Mouse (Mus musculus): Measurements from ENCODE around the gene Itsn1. TPM values are rescaled to one million over a fixed set of nuclear protein-coding genes. Genes with fewer than 3 reads are reported as not detected.

Itsn1 gene
- polyA plus RNA-seq, 1 experiment from 2014 or later: 18.1 TPM

GRCm38 (mm10) chr16:91727433-91727832, 1.6 kb upstream of the Itsn1 start:
- ATAC-seq (ENCODE audit: insufficient read depth, low FRiP score): no peak
- Histone ChIP-seq H3K4me3 (replicated peaks; ENCODE audit: low read length) (peak overlapping the region; percentile 85), H3K4me2 (ENCODE audit: low read depth, low read length) (peak overlapping the region; percentile 82), H3K9me3 (replicated peaks; ENCODE audit: control insufficient read depth, low read length) (no peaks in the 10 kb centered on the region), H3K27ac (ENCODE audit: low read length) (no peak overlapping the region), H3K9ac (ENCODE audit: low read length) (peak overlapping the region; percentile 76; the same call in 1 of the 2 replicates), H3K4me1 (ENCODE audit: control insufficient read depth, insufficient read depth, low read length) (peaks cover 18% of the 10 kb centered on the region), H3K27me3 (ENCODE audit: control insufficient read depth, insufficient read depth, low read length) (no peaks in the 10 kb centered on the region), H3K36me3 (ENCODE audit: control insufficient read depth, insufficient read depth, low read length) (no peaks in the 10 kb centered on the region)
- whole genome bisulfite sequencing: 81% methylated on average over 15 of the region's 15 CpGs

GRCm38 (mm10) chr16:91728123-91729065, 687 bp upstream of the Itsn1 start, which contains the start of gene Cryzl1:
Gene Cryzl1, minus strand, starts transcription at chr16:91728975.
- H3K4me1 ChIP-seq (ENCODE audit: control insufficient read depth, insufficient read depth, low read length): peaks cover 18% of the 10 kb centered on the region
- ATAC-seq (ENCODE audit: insufficient read depth, low FRiP score): peak; percentile 96
- peak within 1 kb of the TSS; percentile 82 for H3K4me2 ChIP-seq (ENCODE audit: low read depth, low read length)
- peak within 1 kb of the TSS; percentile 91 for H3K9ac ChIP-seq (ENCODE audit: low read length)
- H3K27ac ChIP-seq (ENCODE audit: low read length): peak within 1 kb of the TSS; percentile 92
- WGBS: under 1% methylated on average over 46 of the region's 46 CpGs
- H3K36me3 ChIP-seq (ENCODE audit: control insufficient read depth, insufficient read depth, low read length): no peaks in the 10 kb centered on the region
- H3K27me3 ChIP-seq (ENCODE audit: control insufficient read depth, insufficient read depth, low read length): no peaks in the 10 kb centered on the region
- no peaks in the 10 kb centered on the region for H3K9me3 ChIP-seq (replicated peaks; ENCODE audit: control insufficient read depth, low read length)
- peak within 1 kb of the TSS; percentile 85 for H3K4me3 ChIP-seq (replicated peaks; ENCODE audit: low read length)

GRCm38 (mm10) chr16:91729821-91730441, 850 bp downstream of the Itsn1 start:
- Histone ChIP-seq H3K4me3 (replicated peaks; ENCODE audit: low read length) (peak overlapping the region; percentile 85), H3K9ac (ENCODE audit: low read length) (peak overlapping the region; percentile 91), H3K4me2 (ENCODE audit: low read depth, low read length) (peak overlapping the region; percentile 82), H3K27ac (ENCODE audit: low read length) (peak overlapping the region; percentile 92), H3K27me3 (ENCODE audit: control insufficient read depth, insufficient read depth, low read length) (no peaks in the 10 kb centered on the region), H3K9me3 (replicated peaks; ENCODE audit: control insufficient read depth, low read length) (no peaks in the 10 kb centered on the region), H3K4me1 (ENCODE audit: control insufficient read depth, insufficient read depth, low read length) (peaks cover 18% of the 10 kb centered on the region), H3K36me3 (ENCODE audit: control insufficient read depth, insufficient read depth, low read length) (no peaks in the 10 kb centered on the region)
- 1% methylated on average over 44 of the region's 44 CpGs for WGBS
- no peak for ATAC-seq (ENCODE audit: insufficient read depth, low FRiP score)

- WGBS: 2% methylated on average over 11 of the region's 11 CpGs
- Histone ChIP-seq H3K4me1 (ENCODE audit: control insufficient read depth, insufficient read depth, low read length) (peaks cover 18% of the 10 kb centered on the region), H3K36me3 (ENCODE audit: control insufficient read depth, insufficient read depth, low read length) (no peaks in the 10 kb centered on the region), H3K27me3 (ENCODE audit: control insufficient read depth, insufficient read depth, low read length) (no peaks in the 10 kb centered on the region), H3K4me2 (ENCODE audit: low read depth, low read length) (peak overlapping the region; percentile 82), H3K9ac (ENCODE audit: low read length) (peak overlapping the region; percentile 91), H3K27ac (ENCODE audit: low read length) (peak overlapping the region; percentile 92), H3K9me3 (replicated peaks; ENCODE audit: control insufficient read depth, low read length) (no peaks in the 10 kb centered on the region), H3K4me3 (replicated peaks; ENCODE audit: low read length) (peak overlapping the region; percentile 85)
- ATAC-seq (ENCODE audit: insufficient read depth, low FRiP score): no peak
Measured at GRCm38 (mm10) chr16:91730446-91730845, 1.4 kb downstream of the Itsn1 start.

- 65% methylated on average over 2 of the region's 2 CpGs for WGBS
Measured at GRCm38 (mm10) chr16:91732816-91733215, 3.7 kb downstream of the Itsn1 start.

GRCm38 (mm10) chr16:91734771-91735170, 5.7 kb downstream of the Itsn1 start:
- WGBS: 71% methylated on average over 5 of the region's 5 CpGs
- H3K9me3 ChIP-seq (replicated peaks; ENCODE audit: control insufficient read depth, low read length): no peaks in the 10 kb centered on the region
- no peak overlapping the region for H3K27ac ChIP-seq (ENCODE audit: low read length)

More at GRCm38 (mm10) chr16:91732816-91733215, 3.7 kb downstream of the Itsn1 start:
- Histone ChIP-seq H3K27ac (ENCODE audit: low read length) (no peak overlapping the region), H3K4me2 (ENCODE audit: low read depth, low read length) (no peak overlapping the region), H3K9ac (ENCODE audit: low read length) (no peak overlapping the region), H3K4me1 (ENCODE audit: control insufficient read depth, insufficient read depth, low read length) (peaks cover 8% of the 10 kb centered on the region), H3K27me3 (ENCODE audit: control insufficient read depth, insufficient read depth, low read length) (no peaks in the 10 kb centered on the region), H3K9me3 (replicated peaks; ENCODE audit: control insufficient read depth, low read length) (no peaks in the 10 kb centered on the region), H3K4me3 (replicated peaks; ENCODE audit: low read length) (no peak overlapping the region), H3K36me3 (ENCODE audit: control insufficient read depth, insufficient read depth, low read length) (no peaks in the 10 kb centered on the region)
- ATAC-seq (ENCODE audit: insufficient read depth, low FRiP score): no peak

GRCm38 (mm10) chr16:91736046-91736816, 7.2 kb downstream of the Itsn1 start:
- Histone ChIP-seq H3K9ac (ENCODE audit: low read length) (no peak overlapping the region), H3K27ac (ENCODE audit: low read length) (no peak overlapping the region), H3K4me2 (ENCODE audit: low read depth, low read length) (no peak overlapping the region), H3K36me3 (ENCODE audit: control insufficient read depth, insufficient read depth, low read length) (no peaks in the 10 kb centered on the region), H3K4me3 (replicated peaks; ENCODE audit: low read length) (no peak overlapping the region), H3K4me1 (ENCODE audit: control insufficient read depth, insufficient read depth, low read length) (peaks cover 7% of the 10 kb centered on the region; the same call in 1 of the 2 replicates), H3K27me3 (ENCODE audit: control insufficient read depth, insufficient read depth, low read length) (no peaks in the 10 kb centered on the region), H3K9me3 (replicated peaks; ENCODE audit: control insufficient read depth, low read length) (no peaks in the 10 kb centered on the region)
- WGBS: 83% methylated on average over 7 of the region's 7 CpGs
- no peak for ATAC-seq (ENCODE audit: insufficient read depth, low FRiP score)

More at GRCm38 (mm10) chr16:91734771-91735170, 5.7 kb downstream of the Itsn1 start:
- Histone ChIP-seq H3K36me3 (ENCODE audit: control insufficient read depth, insufficient read depth, low read length) (no peaks in the 10 kb centered on the region), H3K9ac (ENCODE audit: low read length) (no peak overlapping the region), H3K4me3 (replicated peaks; ENCODE audit: low read length) (no peak overlapping the region), H3K4me1 (ENCODE audit: control insufficient read depth, insufficient read depth, low read length) (peaks cover 11% of the 10 kb centered on the region), H3K4me2 (ENCODE audit: low read depth, low read length) (no peak overlapping the region), H3K27me3 (ENCODE audit: control insufficient read depth, insufficient read depth, low read length) (no peaks in the 10 kb centered on the region)
- ATAC-seq (ENCODE audit: insufficient read depth, low FRiP score): no peak

GRCm38 (mm10) chr16:91738505-91738904, 9.4 kb downstream of the Itsn1 start:
- Histone ChIP-seq H3K9ac (ENCODE audit: low read length) (no peak overlapping the region), H3K4me2 (ENCODE audit: low read depth, low read length) (no peak overlapping the region), H3K27me3 (ENCODE audit: control insufficient read depth, insufficient read depth, low read length) (no peaks in the 10 kb centered on the region), H3K4me1 (ENCODE audit: control insufficient read depth, insufficient read depth, low read length) (peaks cover 5% of the 10 kb centered on the region), H3K27ac (ENCODE audit: low read length) (no peak overlapping the region), H3K4me3 (replicated peaks; ENCODE audit: low read length) (no peak overlapping the region), H3K9me3 (replicated peaks; ENCODE audit: control insufficient read depth, low read length) (no peaks in the 10 kb centered on the region), H3K36me3 (ENCODE audit: control insufficient read depth, insufficient read depth, low read length) (no peaks in the 10 kb centered on the region)
- 80% methylated on average over 6 of the region's 6 CpGs for WGBS
- no peak for ATAC-seq (ENCODE audit: insufficient read depth, low FRiP score)
